Mouse (Mus musculus): Measurements from ENCODE around the gene Trabd2b. TPM values are rescaled to one million over a fixed set of nuclear protein-coding genes. Genes with fewer than 3 reads are reported as not detected.

Gene Trabd2b
- total and polyA plus RNA-seq, 3 experiments: not detected

- no peaks in the 10 kb centered on the region for H3K36me3 ChIP-seq (ENCODE audit: control insufficient read depth in 1 of 2, insufficient read depth in 2 of 2, low read length in 2 of 2)
- no peak overlapping the region for H3K4me3 ChIP-seq (ENCODE audit: control insufficient read depth in 1 of 2, insufficient read depth in 1 of 2, low read depth in 2 of 2, low read length in 2 of 2)
- no peaks in the 10 kb centered on the region for H3K4me1 ChIP-seq (ENCODE audit: control insufficient read depth in 1 of 2, insufficient read depth in 2 of 2, low read length in 2 of 2)
- no peaks in the 10 kb centered on the region for H3K79me2 ChIP-seq (ENCODE audit: control insufficient read depth, insufficient read depth, low read length, poor library complexity)
- DNase-seq (ENCODE audit: low read depth, low spot score): no peak
- H3K9me3 ChIP-seq (replicated peaks; ENCODE audit: insufficient read depth, low read length): no peaks in the 10 kb centered on the region
- H3K9ac ChIP-seq (ENCODE audit: control insufficient read depth, low read depth, low read length, poor library complexity, severe bottlenecking): no peak overlapping the region
- H3K27me3 ChIP-seq (ENCODE audit: control insufficient read depth in 1 of 2, insufficient read depth in 2 of 2, low read length in 2 of 2): no peaks in the 10 kb centered on the region
- no peak overlapping the region for H3K27ac ChIP-seq (ENCODE audit: control insufficient read depth, low read depth, low read length)
- TF ChIP-seq RAD21 (IDR thresholded peaks at IDR 0.05; ENCODE audit: low read depth, low read length): no peak
- TF ChIP-seq MYB (IDR thresholded peaks at IDR 0.05; ENCODE audit: low read depth, low read length): no peak
- TF ChIP-seq MAFK (IDR thresholded peaks at IDR 0.05; ENCODE audit: borderline replicate concordance, low read depth, low read length): no peak
- TF ChIP-seq MAX (IDR thresholded peaks at IDR 0.05; ENCODE audit: low read length): no peak
- no peak for TF ChIP-seq USF1 (IDR thresholded peaks at IDR 0.05; ENCODE audit: low read depth, low read length)
- TF ChIP-seq GATA1 (IDR thresholded peaks at IDR 0.05; ENCODE audit: low read depth, low read length): no peak
- TF ChIP-seq NRF1 (IDR thresholded peaks at IDR 0.05; ENCODE audit: insufficient read depth, low read depth, low read length, poor library complexity, severe bottlenecking): no peak
- no peak for TF ChIP-seq ZKSCAN1 (IDR thresholded peaks at IDR 0.05; ENCODE audit: low read depth, low read length)
- TF ChIP-seq GABPA (IDR thresholded peaks at IDR 0.05; ENCODE audit: low read depth, low read length): no peak
- no peak for TF ChIP-seq MEF2A (IDR thresholded peaks at IDR 0.05; ENCODE audit: extremely low read depth, insufficient replicate concordance, low read depth, low read length, poor library complexity, severe bottlenecking)
- no peak for TF ChIP-seq SIN3A (IDR thresholded peaks at IDR 0.05; ENCODE audit: low read length)
- no peak for TF ChIP-seq POLR2AphosphoS5 (IDR thresholded peaks at IDR 0.05; ENCODE audit: borderline replicate concordance, low read depth, low read length)
- no peak for TF ChIP-seq ETS1 (IDR thresholded peaks at IDR 0.05; ENCODE audit: low read depth, low read length)
- TF ChIP-seq UBTF (IDR thresholded peaks at IDR 0.05; ENCODE audit: borderline replicate concordance, insufficient read depth, low read depth, low read length): no peak
- TF ChIP-seq ZMIZ1 (IDR thresholded peaks at IDR 0.05; ENCODE audit: low read depth, low read length): no peak
- TF ChIP-seq USF2 (IDR thresholded peaks at IDR 0.05; ENCODE audit: borderline replicate concordance in 1 of 2, insufficient read depth in 1 of 2, low read depth in 1 of 2, low read length in 2 of 2): no peak
- no peak for TF ChIP-seq SMC3 (IDR thresholded peaks at IDR 0.05; ENCODE audit: low read depth, low read length)
- no peak for TF ChIP-seq POLR2A (IDR thresholded peaks at IDR 0.05; ENCODE audit: control insufficient read depth in 1 of 2, insufficient read depth in 1 of 2, low read depth in 1 of 2, low read length in 2 of 2, poor library complexity in 1 of 2)
- no peak for TF ChIP-seq JUND (IDR thresholded peaks at IDR 0.05; ENCODE audit: low read depth, low read length)
- no peak for TF ChIP-seq MYC (IDR thresholded peaks at IDR 0.05; ENCODE audit: low read depth, low read length)
Measured at GRCm38 (mm10) chr4:114469881-114470280, 63.4 kb downstream of the Trabd2b start.

- TF ChIP-seq HCFC1 (IDR thresholded peaks at IDR 0.05; ENCODE audit: low read depth, low read length): no peak
- Histone ChIP-seq H3K27me3 (ENCODE audit: control insufficient read depth in 1 of 2, insufficient read depth in 2 of 2, low read length in 2 of 2) (no peaks in the 10 kb centered on the region), H3K79me2 (ENCODE audit: control insufficient read depth, insufficient read depth, low read length, poor library complexity) (no peaks in the 10 kb centered on the region), H3K27ac (ENCODE audit: control insufficient read depth, low read depth, low read length) (no peak overlapping the region), H3K4me3 (ENCODE audit: control insufficient read depth in 1 of 2, insufficient read depth in 1 of 2, low read depth in 2 of 2, low read length in 2 of 2) (no peak overlapping the region), H3K36me3 (ENCODE audit: control insufficient read depth in 1 of 2, insufficient read depth in 2 of 2, low read length in 2 of 2) (no peaks in the 10 kb centered on the region), H3K9ac (ENCODE audit: control insufficient read depth, low read depth, low read length, poor library complexity, severe bottlenecking) (no peak overlapping the region), H3K9me3 (replicated peaks; ENCODE audit: insufficient read depth, low read length) (no peaks in the 10 kb centered on the region), H3K4me1 (ENCODE audit: control insufficient read depth in 1 of 2, insufficient read depth in 2 of 2, low read length in 2 of 2) (no peaks in the 10 kb centered on the region)
- DNase-seq (ENCODE audit: low read depth, low spot score): no peak
Measured at GRCm38 (mm10) chr4:114472143-114472542, 65.6 kb downstream of the Trabd2b start.
